Mouse (Mus musculus) myocyte (in vitro differentiated cells): ENCODE data around the gene Fancd2.

Experiments
- CEBPB ChIP-seq: IDR thresholded peaks from 2 replicates; pipeline ENCODE4 v1.6.1; 2011; ENCODE audit warnings: mild to moderate bottlenecking, moderate library complexity; ENCODE audit not compliant: poor library complexity, insufficient read depth, severe bottlenecking
- E2F4 ChIP-seq: IDR thresholded peaks from one replicate; pipeline ENCODE4 v1.6.1; 2011; ENCODE audit warnings: mild to moderate bottlenecking, control low read depth, moderate library complexity; ENCODE audit not compliant: insufficient read depth
- MAX ChIP-seq: IDR thresholded peaks from one replicate; pipeline ENCODE4 v1.6.1; 2011; ENCODE audit warnings: low read depth, mild to moderate bottlenecking, control low read depth
- MYOG ChIP-seq, 3 experiments: IDR thresholded peaks; one replicate each; pipeline ENCODE4 v1.6.1; 2011; ENCODE audit warnings: control low read depth in 2 of 3, low read depth in 2 of 3, mild to moderate bottlenecking in 2 of 3; ENCODE audit not compliant: insufficient read length in 2 of 3, control insufficient read depth in 1 of 3, insufficient read depth in 1 of 3
- POLR2A ChIP-seq: IDR thresholded peaks from one replicate; pipeline ENCODE4 v1.6.1; 2011; ENCODE audit warnings: low read depth, mild to moderate bottlenecking, control low read depth, moderate library complexity; ENCODE audit not compliant: insufficient read length
- POLR2AphosphoS2 ChIP-seq: IDR thresholded peaks from one replicate; pipeline ENCODE4 v1.6.1; 2011; ENCODE audit warnings: low read depth, control low read depth; ENCODE audit not compliant: insufficient read length
- TCF12 ChIP-seq: IDR thresholded peaks from one replicate; pipeline ENCODE4 v1.6.1; 2011; ENCODE audit warnings: mild to moderate bottlenecking, control low read depth; ENCODE audit not compliant: poor library complexity, insufficient read depth, severe bottlenecking
- TCF3 ChIP-seq: IDR thresholded peaks from one replicate; pipeline ENCODE4 v1.6.1; 2011; ENCODE audit warnings: low read depth, control low read depth; ENCODE audit not compliant: insufficient read length
- USF1 ChIP-seq: IDR thresholded peaks from one replicate; pipeline ENCODE4 v1.6.1; 2011; ENCODE audit warnings: low read depth, mild to moderate bottlenecking, control low read depth, moderate library complexity

- TF ChIP-seq TCF12 (no peak), POLR2A (no peak), POLR2AphosphoS2 (no peak), CEBPB (no peak), USF1 (no peak), MAX (no peak), TCF3 (no peak), MYOG (IDR thresholded peaks at IDR 0.05; ENCODE audit: control insufficient read depth in 1 of 3, insufficient read depth in 1 of 3, insufficient read length in 2 of 3, low read depth in 2 of 3) (no peak), E2F4 (no peak)
These were observed 12.5 kb downstream of the Fancd2 start for GRCm38 (mm10) chr6:113543906-113544481.
